Mouse (Mus musculus) cerebellum, adult 2 months (tissue): Measurements from ENCODE around the gene Ergic2.

Experiments
- CTCF ChIP-seq: fragments of 200-500 bp; IDR thresholded peaks from 2 replicates; pipeline ENCODE4 v1.5.1; 2011; ENCODE audit warnings: low read depth, mild to moderate bottlenecking, control low read depth, low read length, moderate library complexity, borderline replicate concordance; ENCODE audit not compliant: insufficient read depth
- POLR2A ChIP-seq: fragments of 200-500 bp; IDR thresholded peaks from 2 replicates; pipeline ENCODE4 v1.6.1; 2011; ENCODE audit warnings: low read length, control low read depth, borderline replicate concordance; ENCODE audit not compliant: insufficient read depth

DNA sequence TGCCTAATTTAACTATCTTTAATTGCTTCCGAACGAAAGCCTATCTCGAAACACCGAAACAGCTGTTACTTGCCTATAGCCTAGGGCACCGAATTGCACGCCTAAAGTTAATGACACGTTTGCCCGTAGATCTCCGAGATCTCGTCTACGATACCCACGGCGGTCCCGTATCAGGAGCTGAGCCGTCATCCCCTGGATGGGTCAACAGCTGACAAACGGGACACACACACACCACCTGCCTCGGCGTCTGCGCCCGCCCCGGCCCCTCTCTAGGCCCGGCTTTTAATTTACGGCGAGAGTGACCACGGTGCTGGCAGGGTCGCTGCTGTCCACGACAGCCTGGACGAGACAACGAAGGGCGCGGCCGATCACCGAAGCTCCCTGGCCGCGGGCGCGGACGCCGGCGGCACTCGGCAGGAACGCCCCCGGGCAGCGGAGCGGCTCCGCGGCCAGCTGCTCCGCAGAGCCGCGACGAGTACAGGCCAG lies 740 bp downstream of the Ergic2 start:
- TF ChIP-seq POLR2A: no peak
- no peak for TF ChIP-seq CTCF
